Mouse (Mus musculus) liver, adult 2 months (tissue): ENCODE results near the gene Smap1. TPM values are rescaled to one million over a fixed set of nuclear protein-coding genes. Genes with fewer than 3 reads are reported as not detected.

ENCODE experiments used
- DNase-seq: peaks from one replicate; pipeline ENCODE4 v3.0.0-alpha.2; 2011; ENCODE audit warnings: low read depth, low spot score; ENCODE audit errors: extremely low read depth
- H3K27ac ChIP-seq: fragments of 200-500 bp; replicated peaks from 2 replicates; pipeline ENCODE4 v1.5.1; 2012; ENCODE audit warnings: low read depth, mild to moderate bottlenecking, control low read depth, inconsistent platforms, low read length; ENCODE audit not compliant: insufficient read depth
- H3K27me3 ChIP-seq: fragments of 200-500 bp; 2 replicates; pipeline ENCODE4 v1.6.1; 2012; ENCODE audit warnings: mild to moderate bottlenecking, moderate library complexity, low read length, inconsistent platforms; ENCODE audit not compliant: control insufficient read depth, insufficient read depth
- H3K36me3 ChIP-seq: fragments of 200-500 bp; 2 replicates; pipeline ENCODE4 v1.6.1; 2012; ENCODE audit warnings: low read length, inconsistent platforms; ENCODE audit not compliant: control insufficient read depth, insufficient read depth
- H3K4me1 ChIP-seq: fragments of 200-500 bp; 2 replicates; pipeline ENCODE4 v1.6.1; 2011; ENCODE audit warnings: low read length; ENCODE audit not compliant: control insufficient read depth, insufficient read depth
- H3K4me3 ChIP-seq: fragments of 200-500 bp; 2 replicates; pipeline ENCODE4 v1.5.1; 2011; ENCODE audit warnings: low read depth, mild to moderate bottlenecking, control low read depth, low read length, moderate library complexity; ENCODE audit not compliant: insufficient read depth
- H3K79me2 ChIP-seq: fragments of 200-500 bp; 2 replicates; pipeline ENCODE4 v1.6.1; 2012; ENCODE audit warnings: inconsistent platforms, mild to moderate bottlenecking, low read length, moderate library complexity; ENCODE audit not compliant: control insufficient read depth, insufficient read depth
- H3K9ac ChIP-seq: fragments of 200-500 bp; 2 replicates; pipeline ENCODE4 v1.6.1; 2012; ENCODE audit warnings: low read depth, mild to moderate bottlenecking, control low read depth, inconsistent platforms, low read length
- CTCF ChIP-seq: fragments of 200-500 bp; IDR thresholded peaks from 2 replicates; pipeline ENCODE4 v1.5.1; 2011; ENCODE audit warnings: low read depth, low read length, control low read depth
- POLR2A ChIP-seq: fragments of 200-500 bp; IDR thresholded peaks from 2 replicates; pipeline ENCODE4 v1.6.1; 2011; ENCODE audit warnings: low read length, control low read depth; ENCODE audit not compliant: insufficient read depth; ENCODE audit errors: extremely low read depth
- whole genome bisulfite sequencing: fragments of 180-500 bp; shearing (Covaris S2); methylation state at CpG from one replicate; pipeline ENCODE4 v1.1.7; 2018; 5-methylcytosine and 5-hydroxymethylcytosine counted together
- polyA plus RNA-seq: library from polyadenylated mRNA; depleted of rRNA; stranded (reverse); fragments of >200 nt; gene quantifications from 2 replicates; pipeline ENCODE4 v1.2.3, GENCODE M21; 2012
- total RNA-seq: library from RNA; depleted of rRNA; stranded (reverse); fragments of >200 nt; gene quantifications from 2 replicates; pipeline ENCODE4 v1.2.3, GENCODE M21; 2014

Smap1 gene
- total and polyA plus RNA-seq, 2 experiments = 11.2 to 14.4 TPM

DNA sequence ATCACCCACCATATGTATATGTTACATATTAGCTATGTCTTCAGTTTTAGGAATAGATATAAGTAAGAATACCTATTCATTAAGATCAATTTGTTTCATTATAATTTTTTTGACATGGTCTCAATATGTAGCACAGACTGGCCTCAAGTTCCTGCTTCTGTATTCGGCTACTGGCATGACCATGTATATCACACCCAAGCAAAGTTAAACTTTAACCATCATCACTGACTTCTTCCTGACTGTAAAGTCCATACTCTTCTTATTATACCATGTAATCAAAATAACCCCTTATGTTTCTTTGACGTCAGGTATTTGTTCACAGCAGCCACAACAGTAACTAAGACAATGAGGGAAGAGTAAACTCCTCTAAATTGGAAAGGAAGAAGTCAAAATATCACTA, 61.2 kb downstream of the Smap1 start:
- Histone ChIP-seq H3K79me2 (no peaks in the 10 kb centered on the region), H3K27me3 (no peaks in the 10 kb centered on the region), H3K36me3 (peaks cover 29% of the 10 kb centered on the region), H3K9ac (no peak overlapping the region), H3K4me3 (no peak overlapping the region), H3K4me1 (no peaks in the 10 kb centered on the region), H3K27ac (no peak overlapping the region)
- TF ChIP-seq POLR2A (no peak), CTCF (no peak)
- no peak for DNase-seq
- WGBS = 68% methylated on average over 2 of the region's 2 CpGs

DNA sequence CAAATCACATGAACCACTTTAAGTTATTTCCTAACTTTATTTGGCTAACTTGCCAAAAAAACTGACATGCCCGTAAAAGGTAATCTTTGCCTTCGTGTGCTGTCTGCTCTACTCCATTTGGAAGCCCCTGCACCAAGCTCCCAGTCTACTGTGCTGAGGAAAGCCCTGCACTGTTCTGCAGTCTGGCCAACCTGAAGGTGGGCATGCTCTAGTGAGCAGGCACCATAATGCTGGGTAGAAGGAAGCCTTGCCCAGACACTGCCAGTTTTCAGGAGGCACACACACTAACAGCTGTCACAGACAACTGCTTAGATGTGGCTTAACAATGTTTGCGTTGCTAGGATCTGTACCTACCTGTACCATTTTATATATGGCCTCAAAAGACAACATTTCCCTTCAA, 66.5 kb downstream of the Smap1 start:
- TF ChIP-seq POLR2A (no peak), CTCF (no peak)
- Histone ChIP-seq H3K27ac (no peak overlapping the region), H3K36me3 (peaks cover 40% of the 10 kb centered on the region), H3K4me1 (no peaks in the 10 kb centered on the region), H3K9ac (no peak overlapping the region), H3K27me3 (no peaks in the 10 kb centered on the region), H3K79me2 (no peaks in the 10 kb centered on the region), H3K4me3 (no peak overlapping the region)
- WGBS = 55% methylated on average over 3 of the region's 3 CpGs
- peak; percentile 15 for DNase-seq

- 88% methylated on average over 10 of the region's 10 CpGs for WGBS
- H3K36me3 ChIP-seq = peaks cover 48% of the 10 kb centered on the region
- DNase-seq = no peak
These were observed 76.0 kb downstream of the Smap1 start for GRCm38 (mm10) chr1:23846044-23846680.

DNA sequence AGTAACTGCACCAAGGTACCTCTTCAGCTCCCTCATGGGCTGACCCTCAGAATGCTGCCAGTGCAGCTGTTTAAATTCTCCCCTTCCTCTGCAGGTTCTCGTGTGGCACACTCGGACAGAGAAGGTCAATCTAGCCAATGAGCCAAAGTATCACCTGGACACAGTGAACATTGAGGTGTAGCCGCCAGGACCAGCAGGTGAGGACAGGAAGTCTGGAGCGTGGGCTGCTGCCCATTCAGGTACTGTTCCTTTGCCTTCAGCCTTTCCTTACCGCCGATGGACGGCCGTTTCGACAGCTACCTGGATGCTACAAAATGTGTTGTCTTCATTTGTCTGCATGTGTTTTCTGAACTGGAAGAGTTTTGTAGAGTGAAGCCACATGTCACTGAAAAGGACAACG, 77.1 kb downstream of the Smap1 start:
- TF ChIP-seq CTCF = no peak
- TF ChIP-seq POLR2A = no peak
- Histone ChIP-seq H3K4me1 (no peaks in the 10 kb centered on the region), H3K27me3 (no peaks in the 10 kb centered on the region), H3K4me3 (no peak overlapping the region), H3K79me2 (no peaks in the 10 kb centered on the region), H3K36me3 (peaks cover 43% of the 10 kb centered on the region), H3K27ac (no peak overlapping the region), H3K9ac (no peak overlapping the region)
- no peak for DNase-seq
- WGBS = 95% methylated on average over 10 of the region's 10 CpGs

More at GRCm38 (mm10) chr1:23846044-23846680, 76.0 kb downstream of the Smap1 start:
- no peaks in the 10 kb centered on the region for H3K79me2 ChIP-seq
- H3K27me3 ChIP-seq = no peaks in the 10 kb centered on the region
- H3K27ac ChIP-seq = no peak overlapping the region
- no peaks in the 10 kb centered on the region for H3K4me1 ChIP-seq
- no peak overlapping the region for H3K9ac ChIP-seq
- no peak overlapping the region for H3K4me3 ChIP-seq
- TF ChIP-seq CTCF = no peak
- TF ChIP-seq POLR2A = no peak

- no peaks in the 10 kb centered on the region for H3K79me2 ChIP-seq
- H3K4me3 ChIP-seq = no peak overlapping the region
- H3K36me3 ChIP-seq = peaks cover 40% of the 10 kb centered on the region
- H3K4me1 ChIP-seq = no peaks in the 10 kb centered on the region
- peak; percentile 19 for DNase-seq
- TF ChIP-seq CTCF = no peak
- no peak for TF ChIP-seq POLR2A
- WGBS = 82% methylated on average over 7 of the region's 7 CpGs
- H3K27ac ChIP-seq = no peak overlapping the region
- H3K9ac ChIP-seq = no peak overlapping the region
- H3K27me3 ChIP-seq = no peaks in the 10 kb centered on the region
These were observed 78.3 kb downstream of the Smap1 start for GRCm38 (mm10) chr1:23843790-23844189.

GRCm38 (mm10) chr1:23842629-23843028, 79.5 kb downstream of the Smap1 start:
- 92% methylated on average over 3 of the region's 3 CpGs for WGBS
- H3K4me1 ChIP-seq = no peaks in the 10 kb centered on the region
- no peaks in the 10 kb centered on the region for H3K79me2 ChIP-seq
- no peaks in the 10 kb centered on the region for H3K27me3 ChIP-seq
- no peak overlapping the region for H3K9ac ChIP-seq
- H3K4me3 ChIP-seq = no peak overlapping the region
- peaks cover 33% of the 10 kb centered on the region for H3K36me3 ChIP-seq
- H3K27ac ChIP-seq = no peak overlapping the region
- DNase-seq = no peak
- TF ChIP-seq CTCF (no peak), POLR2A (no peak)
